Mouse (Mus musculus): Measurements from ENCODE around the gene Nol4l.

GRCm38 (mm10) chr2:153446476-153446875 lies 83.3 kb downstream of the Nol4l start:
- TF ChIP-seq GATA1 (IDR thresholded peaks at IDR 0.05; ENCODE audit: borderline replicate concordance, low read length) = no peak
- no peak for TF ChIP-seq FLI1 (IDR thresholded peaks at IDR 0.05; ENCODE audit: low read length)

Measured in megakaryocyte, embryonic 14.5 days (primary cell).